ENCODE assay signal across 23 mouse cellular contexts in genomic region chr12:77201461-77202143, GRCm38 (mm10).
"Had no signal": no experiment of that assay in that cellular context is flagged by ENCODE, and none has a peak within 500 bp of the region (broad histone marks: within the 10 kb centered on the region; RNA-seq: fewer than 3 reads in every experiment).

No protein-coding gene starts in this region.

- H3K4me3 ChIP-seq: heart, adult 2 months; heart, embryonic 13.5 days; heart, embryonic 15.5 days; hindbrain, embryonic 13.5 days; hindbrain, embryonic 15.5 days; kidney, embryonic 15.5 days; left cerebral cortex, adult 2 months; limb, embryonic 10.5 days; limb, embryonic 12.5 days had no signal

- H3K4me1 ChIP-seq: heart, embryonic 13.5 days; heart, embryonic 15.5 days; hindbrain, embryonic 13.5 days; hindbrain, embryonic 15.5 days; kidney, embryonic 15.5 days; limb, embryonic 12.5 days had no signal

- DNase-seq: gastrocnemius, postnatal 14 days; gastrocnemius, postnatal 36 days; heart, adult 11 months; heart, adult 2 months; heart, postnatal 14 days; heart, postnatal 36 days; kidney, adult 11 months; kidney, adult 2 months; kidney, adult 9 months; kidney, postnatal 14 days; kidney, postnatal 36 days; layer of hippocampus, adult 9-11 months; liver had no signal

- H3K36me3 ChIP-seq: heart, embryonic 13.5 days; heart, embryonic 15.5 days; hindbrain, embryonic 13.5 days; hindbrain, embryonic 15.5 days; kidney, embryonic 15.5 days; limb, embryonic 10.5 days; limb, embryonic 12.5 days had no signal

- H3K27me3 ChIP-seq: heart, embryonic 13.5 days; heart, embryonic 15.5 days; hindbrain, embryonic 13.5 days; hindbrain, embryonic 15.5 days; kidney, embryonic 15.5 days; limb, embryonic 12.5 days had no signal

- H3K27ac ChIP-seq: heart, adult 2 months; heart, embryonic 13.5 days; heart, embryonic 15.5 days; hindbrain, embryonic 13.5 days; hindbrain, embryonic 15.5 days; hindbrain, postnatal 0 days; kidney, embryonic 15.5 days; kidney, postnatal 0 days; left cerebral cortex, adult 2 months; limb, embryonic 10.5 days; limb, embryonic 12.5 days had no signal
